Mouse (Mus musculus) embryonic facial prominence, embryonic 11.5 days (tissue): ENCODE data around the gene Snd1. TPM values are rescaled to one million over a fixed set of nuclear protein-coding genes. Genes with fewer than 3 reads are reported as not detected.

Source experiments
- ATAC-seq: fragments of 200-750 bp; cut with Nextera tagmentation; replicated peaks from 2 replicates; pipeline ENCODE4 v1.8.0; 2017; ENCODE audit warnings: low read depth; ENCODE audit not compliant: insufficient number of reproducible peaks, low FRiP score, low TSS enrichment
- DNase-seq: peaks from one replicate; pipeline ENCODE4 v3.0.0-alpha.2; 2015; ENCODE audit warnings: low spot score
- H3K27ac ChIP-seq: fragments of 300-500 bp; sonication (generic); replicated peaks from 2 replicates; pipeline ENCODE4 v1.5.1; 2014; ENCODE audit warnings: mild to moderate bottlenecking, low read depth, low read length, control low read depth
- H3K27me3 ChIP-seq: fragments of 300-500 bp; sonication (generic); 2 replicates; pipeline ENCODE4 v1.6.1; 2014; ENCODE audit warnings: mild to moderate bottlenecking, low read length, moderate library complexity, mixed read lengths; ENCODE audit not compliant: control insufficient read depth, insufficient read depth
- H3K36me3 ChIP-seq: fragments of 300-500 bp; sonication (generic); replicated peaks from 2 replicates; pipeline ENCODE4 v1.6.1; 2014; ENCODE audit warnings: low read depth, mild to moderate bottlenecking, low read length, moderate library complexity, mixed read lengths; ENCODE audit not compliant: control insufficient read depth, insufficient read depth
- H3K4me1 ChIP-seq: fragments of 300-500 bp; sonication (generic); 2 replicates; pipeline ENCODE4 v1.6.1; 2014; ENCODE audit warnings: low read length, mixed read lengths; ENCODE audit not compliant: control insufficient read depth, insufficient read depth
- H3K4me2 ChIP-seq: fragments of 300-500 bp; sonication (generic); 2 replicates; pipeline ENCODE4 v1.6.1; 2014; ENCODE audit warnings: low read depth, mild to moderate bottlenecking, control low read depth, low read length, moderate library complexity
- H3K4me3 ChIP-seq: fragments of 300-500 bp; sonication (generic); 2 replicates; pipeline ENCODE4 v1.5.1; 2014; ENCODE audit warnings: low read depth, low read length, control low read depth
- H3K9ac ChIP-seq: fragments of 300-500 bp; sonication (generic); replicated peaks from 2 replicates; pipeline ENCODE4 v1.6.1; 2014; ENCODE audit warnings: mild to moderate bottlenecking, control low read depth, low read length
- H3K9me3 ChIP-seq: fragments of 300-500 bp; sonication (generic); replicated peaks from 2 replicates; pipeline ENCODE4 v1.6.1; 2016; ENCODE audit warnings: mild to moderate bottlenecking, low read length, inconsistent platforms, mixed read lengths; ENCODE audit not compliant: control insufficient read depth
- WGBS: fragments of 180-500 bp; shearing (Covaris S2); extraction: QIAGEN DNeasy Blood & Tissue Kit; methylation state at CpG from one replicate; pipeline ENCODE4 v1.1.7; 2014; 5-methylcytosine and 5-hydroxymethylcytosine counted together
- polyA plus RNA-seq: library from polyadenylated mRNA; unstranded; fragments of >200 nt; fragmentation: Nextera tagmentation; extraction: Ambion mirVana; gene quantifications from 2 replicates; pipeline ENCODE4 v1.2.1, GENCODE M21; 2014

Gene Snd1
- polyA plus RNA-seq, 1 experiment from 2014 or later = 92.6 TPM

DNA sequence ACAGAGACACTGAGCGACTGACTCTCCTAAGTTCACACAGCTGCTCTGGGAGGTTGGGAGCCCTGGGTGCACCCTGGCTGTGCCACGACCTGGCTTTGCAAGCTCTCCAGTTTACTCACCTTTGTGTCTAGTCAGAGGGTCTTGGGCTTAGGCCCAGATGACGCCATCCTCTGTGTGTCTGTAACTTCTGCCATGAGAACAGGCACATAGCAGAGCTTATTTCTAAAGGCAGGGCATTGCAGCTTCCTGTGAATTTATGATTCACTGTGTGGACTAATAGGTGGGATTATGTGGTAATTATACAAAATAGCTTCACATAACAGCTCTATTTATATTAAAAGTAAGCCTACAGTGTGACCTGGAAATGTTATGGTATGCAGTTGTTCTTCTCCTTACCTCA, 188.1 kb downstream of the Snd1 start:
- H3K27me3 ChIP-seq = no peaks in the 10 kb centered on the region
- H3K9me3 ChIP-seq = no peaks in the 10 kb centered on the region
- no peaks in the 10 kb centered on the region for H3K4me1 ChIP-seq
- ATAC-seq = no peak
- no peak overlapping the region for H3K9ac ChIP-seq
- no peak overlapping the region for H3K27ac ChIP-seq
- H3K4me2 ChIP-seq = no peak overlapping the region
- H3K36me3 ChIP-seq = no peaks in the 10 kb centered on the region
- no peak overlapping the region for H3K4me3 ChIP-seq
- WGBS = 84% methylated on average over 3 of the region's 3 CpGs
- no peak for DNase-seq

DNA sequence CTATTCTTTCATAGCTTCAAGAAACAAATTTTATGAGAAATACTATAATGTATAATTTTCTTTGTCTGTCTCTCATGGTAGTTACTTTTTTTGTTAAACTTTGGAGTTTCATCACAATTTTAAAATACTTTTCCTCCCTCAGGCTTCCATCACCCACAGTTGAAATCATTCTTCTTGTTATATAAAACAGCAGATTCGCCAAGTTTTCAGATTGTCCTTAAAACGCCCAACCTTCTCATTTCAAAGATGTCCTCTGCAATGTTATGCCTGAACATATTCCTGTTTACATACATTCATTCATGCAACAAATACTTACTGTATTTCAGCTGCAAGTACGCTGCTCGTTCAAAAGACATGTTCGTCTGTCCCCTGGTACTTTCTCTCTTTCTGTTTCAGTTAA, 188.7 kb downstream of the Snd1 start:
- H3K4me1 ChIP-seq = no peaks in the 10 kb centered on the region
- no peaks in the 10 kb centered on the region for H3K9me3 ChIP-seq
- DNase-seq (no peak), ATAC-seq (no peak)
- no peak overlapping the region for H3K27ac ChIP-seq
- H3K9ac ChIP-seq = no peak overlapping the region
- WGBS = 91% methylated on average over 5 of the region's 5 CpGs
- no peak overlapping the region for H3K4me3 ChIP-seq
- H3K4me2 ChIP-seq = no peak overlapping the region
- H3K36me3 ChIP-seq = no peaks in the 10 kb centered on the region
- H3K27me3 ChIP-seq = no peaks in the 10 kb centered on the region

DNA sequence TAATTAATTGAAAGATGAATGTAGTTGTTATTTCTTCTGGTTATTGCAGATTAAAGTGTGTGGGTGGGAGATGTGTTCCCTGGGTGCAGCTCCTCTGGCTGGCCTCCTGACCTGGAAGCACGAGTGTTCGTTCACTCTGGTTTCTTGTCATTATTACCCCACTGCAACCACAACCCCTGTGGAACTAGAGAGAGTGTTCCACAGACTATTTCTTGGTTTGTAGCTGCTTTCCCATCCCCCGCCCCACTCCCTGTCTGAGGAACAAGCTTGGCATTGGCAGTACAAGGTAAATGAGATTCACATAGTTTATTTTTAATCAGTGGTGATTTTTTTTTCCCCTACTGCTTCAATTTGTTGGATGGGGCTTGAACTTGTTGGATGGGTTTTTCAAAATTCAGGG, 189.8 kb downstream of the Snd1 start:
- no peaks in the 10 kb centered on the region for H3K27me3 ChIP-seq
- WGBS = 78% methylated on average over 3 of the region's 3 CpGs

DNA sequence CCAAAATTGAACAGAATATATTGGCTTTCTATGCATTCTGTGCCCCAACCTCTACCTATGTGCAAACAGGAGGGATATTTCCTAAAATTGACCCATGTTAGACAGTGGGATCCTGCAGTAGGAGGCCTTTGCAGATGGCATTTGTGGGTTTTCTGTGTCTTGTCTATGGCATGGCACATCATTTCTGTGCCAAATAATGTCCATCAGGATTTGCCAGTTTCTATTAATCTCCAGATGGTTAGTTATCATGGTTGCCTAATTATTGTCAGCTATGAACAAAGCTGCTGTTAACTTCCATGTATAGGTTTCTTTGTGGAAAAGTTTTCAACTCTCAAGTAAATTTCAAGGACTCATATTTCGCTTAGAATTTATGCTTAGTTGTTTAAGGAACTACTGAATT, 192.6 kb downstream of the Snd1 start:
- no peaks in the 10 kb centered on the region for H3K27me3 ChIP-seq

More for the DNA sequence above, 189.8 kb downstream of the Snd1 start:
- ATAC-seq = no peak
- Histone ChIP-seq H3K9ac (no peak overlapping the region), H3K36me3 (no peaks in the 10 kb centered on the region), H3K9me3 (no peaks in the 10 kb centered on the region), H3K4me3 (no peak overlapping the region), H3K4me2 (no peak overlapping the region), H3K27ac (no peak overlapping the region), H3K4me1 (no peaks in the 10 kb centered on the region)
- no peak for DNase-seq

DNA sequence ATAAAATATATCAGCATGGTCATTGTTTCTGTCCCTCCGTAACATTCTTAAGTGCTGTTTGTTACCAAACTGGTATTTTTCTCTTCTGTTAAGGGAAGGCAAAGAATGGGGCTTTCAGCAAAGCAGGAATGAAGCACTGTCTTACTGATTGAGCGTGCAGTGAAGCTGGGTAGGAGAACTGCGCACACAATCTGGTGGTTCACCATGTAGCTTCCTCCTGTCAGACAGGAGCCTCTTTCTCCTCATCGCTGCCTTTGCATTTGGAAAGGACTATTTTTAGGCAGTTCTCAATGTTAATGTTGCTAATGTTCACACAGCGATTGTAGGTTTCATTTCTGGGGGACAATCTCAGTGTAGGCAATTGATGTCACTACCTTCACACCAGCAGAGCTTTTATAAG, 194.3 kb downstream of the Snd1 start:
- no peaks in the 10 kb centered on the region for H3K27me3 ChIP-seq
- H3K4me1 ChIP-seq = no peaks in the 10 kb centered on the region
- no peak overlapping the region for H3K4me2 ChIP-seq
- H3K27ac ChIP-seq = no peak overlapping the region
- DNase-seq = no peak
- ATAC-seq = no peak
- WGBS = 92% methylated on average over 5 of the region's 5 CpGs
- no peak overlapping the region for H3K9ac ChIP-seq
- no peaks in the 10 kb centered on the region for H3K36me3 ChIP-seq
- H3K4me3 ChIP-seq = no peak overlapping the region
- no peaks in the 10 kb centered on the region for H3K9me3 ChIP-seq

More for the DNA sequence above, 192.6 kb downstream of the Snd1 start:
- Histone ChIP-seq H3K9ac (no peak overlapping the region), H3K36me3 (no peaks in the 10 kb centered on the region), H3K4me3 (no peak overlapping the region), H3K9me3 (no peaks in the 10 kb centered on the region), H3K4me1 (no peaks in the 10 kb centered on the region), H3K4me2 (no peak overlapping the region), H3K27ac (no peak overlapping the region)
- DNase-seq (no peak), ATAC-seq (no peak)
- WGBS = 89% methylated on average over 1 of the region's 1 CpGs

DNA sequence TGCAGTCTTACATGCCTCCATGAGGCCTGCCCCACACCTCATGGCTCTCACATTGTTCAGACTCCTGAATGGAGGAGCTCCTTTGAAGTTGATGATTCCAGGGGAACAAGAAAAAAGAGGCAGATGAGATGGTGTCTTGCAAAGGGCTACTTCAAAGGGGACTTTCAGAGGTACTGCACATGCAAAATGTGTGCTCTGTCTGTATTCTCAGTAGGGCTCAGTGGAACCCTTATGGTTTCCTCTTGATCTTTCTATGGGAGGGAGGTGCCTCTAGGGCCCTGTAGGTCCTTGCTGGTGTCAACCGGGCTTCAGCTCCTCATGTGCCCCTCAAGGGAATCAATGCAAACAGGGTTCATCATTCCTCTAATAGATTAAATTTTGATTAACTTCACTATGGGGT, 197.4 kb downstream of the Snd1 start:
- DNase-seq (no peak), ATAC-seq (no peak)
- Histone ChIP-seq H3K4me2 (no peak overlapping the region), H3K27ac (no peak overlapping the region), H3K9me3 (no peaks in the 10 kb centered on the region), H3K9ac (no peak overlapping the region), H3K27me3 (no peaks in the 10 kb centered on the region), H3K4me3 (no peak overlapping the region), H3K36me3 (no peaks in the 10 kb centered on the region), H3K4me1 (no peaks in the 10 kb centered on the region)
- 79% methylated on average over 1 of the region's 1 CpGs for whole genome bisulfite sequencing

DNA sequence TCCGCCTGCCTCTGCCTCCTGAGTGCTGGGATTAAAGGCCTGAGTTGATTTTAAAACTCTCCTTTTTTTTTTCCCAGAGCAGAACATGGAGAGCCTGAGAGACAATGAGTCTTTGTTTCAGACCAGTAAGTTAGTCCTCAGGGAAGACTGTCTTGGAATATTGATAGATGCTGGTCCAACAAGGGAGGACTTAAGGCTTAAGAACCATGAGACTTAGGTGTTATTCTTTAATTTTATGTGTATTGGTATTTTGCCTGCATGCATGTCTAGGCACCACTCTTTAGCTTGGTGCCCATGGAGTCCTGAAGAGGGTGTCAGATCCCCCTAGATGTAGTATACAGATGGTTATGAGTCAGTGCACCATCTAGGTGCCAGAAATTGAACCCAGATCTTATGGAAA, 199.7 kb downstream of the Snd1 start:
- WGBS = 94% methylated on average over 1 of the region's 1 CpGs
- DNase-seq (no peak), ATAC-seq (no peak)
- Histone ChIP-seq H3K9ac (no peak overlapping the region), H3K36me3 (no peaks in the 10 kb centered on the region), H3K4me2 (no peak overlapping the region), H3K9me3 (no peaks in the 10 kb centered on the region), H3K4me3 (no peak overlapping the region), H3K27me3 (no peaks in the 10 kb centered on the region), H3K4me1 (no peaks in the 10 kb centered on the region), H3K27ac (no peak overlapping the region)

DNA sequence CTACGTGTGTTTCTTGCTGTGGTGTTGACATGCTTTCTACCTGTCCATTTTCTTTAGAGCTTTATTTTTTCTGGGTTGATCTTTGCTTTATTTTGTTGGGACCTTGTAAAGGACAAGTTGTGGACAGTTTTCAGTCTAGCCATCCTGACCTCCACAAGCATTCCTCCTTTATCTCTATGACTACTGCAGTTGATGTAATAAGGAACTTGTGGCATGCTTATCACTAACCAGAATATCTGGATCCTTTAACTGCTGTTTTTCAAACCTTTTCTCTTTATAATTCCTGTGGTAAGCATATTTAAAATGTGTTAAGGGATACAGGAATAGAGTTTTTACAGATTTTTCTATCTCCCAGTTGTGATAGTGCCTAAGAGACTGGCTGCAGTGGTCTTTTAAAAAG, 204.0 kb downstream of the Snd1 start:
- no peak overlapping the region for H3K27ac ChIP-seq
- H3K27me3 ChIP-seq = no peaks in the 10 kb centered on the region
- no peaks in the 10 kb centered on the region for H3K4me1 ChIP-seq
- no peak for DNase-seq
- no peak for ATAC-seq
- 79% methylated on average over 1 of the region's 1 CpGs for WGBS
- no peak overlapping the region for H3K4me2 ChIP-seq
- no peaks in the 10 kb centered on the region for H3K36me3 ChIP-seq
- H3K9ac ChIP-seq = no peak overlapping the region
- H3K9me3 ChIP-seq = no peaks in the 10 kb centered on the region
- H3K4me3 ChIP-seq = no peak overlapping the region
